Mouse (Mus musculus) hematopoietic multipotent progenitor cell, adult 10-12 weeks (in vitro differentiated cells): ENCODE data around the gene Psmc4. TPM values are rescaled to one million over a fixed set of nuclear protein-coding genes. Genes with fewer than 3 reads are reported as not detected.

Experiments
- polyA plus RNA-seq: library from polyadenylated mRNA; stranded (reverse); fragments of >175 nt; gene quantifications from 2 replicates; pipeline ENCODE4 v1.2.3, GENCODE M21; 2012; ENCODE audit warnings: low replicate concordance

Gene Psmc4
- polyA plus RNA-seq = 25.6 and 53.5 TPM in 2 replicates

GRCm38 (mm10) chr7:28049476-28050409 is at the start of gene Psmc4:
Psmc4 (minus strand) TSS chr7:28050101.

GRCm38 (mm10) chr7:28070531-28071298 is 20.8 kb upstream of the Psmc4 start, which contains the start of gene Fcgbp:
Fcgbp (plus strand) TSS chr7:28071236.

GRCm38 (mm10) chr7:28013549-28014444 is 36.1 kb downstream of the Psmc4 start, which contains the start of gene Zfp850:
Zfp850 (minus strand) TSS chr7:28014115.

Other genes with a start within 250 kb of the Psmc4 start
- gene Zfp626, start 242.9 kb downstream of the Psmc4 start, polyA plus RNA-seq = 0.08 and 0.58 TPM in 2 replicates
- 0.21 and 0.45 TPM in 2 replicates for gene Zfp59, start 211.5 kb downstream of the Psmc4 start, polyA plus RNA-seq
- gene Zfp607a, start 192.6 kb downstream of the Psmc4 start, polyA plus RNA-seq = 0.42 and 0.51 TPM in 2 replicates
- 0.28 and 0.71 TPM in 2 replicates for gene Zfp974, start 120.6 kb downstream of the Psmc4 start, polyA plus RNA-seq
- 0.24 and 1.1 TPM in 2 replicates for gene Zfp780b, start 70.9 kb downstream of the Psmc4 start, polyA plus RNA-seq
- gene Zfp850, start 36.0 kb downstream of the Psmc4 start, polyA plus RNA-seq = 0.05 and 0.19 TPM in 2 replicates
- 0.03 TPM in 1 of 2 replicates, not detected in the other for gene Fcgbp, start 21.1 kb upstream of the Psmc4 start, polyA plus RNA-seq
- not detected in 2 replicates for gene 9530053A07Rik, start 79.4 kb upstream of the Psmc4 start, polyA plus RNA-seq
- 125 and 197 TPM in 2 replicates for gene Fbl, start 119.6 kb upstream of the Psmc4 start, polyA plus RNA-seq
- gene Dyrk1b, start 129.4 kb upstream of the Psmc4 start, polyA plus RNA-seq = 82.1 and 186 TPM in 2 replicates
- gene Eid2, start 217.8 kb upstream of the Psmc4 start, polyA plus RNA-seq = 5.3 and 17.3 TPM in 2 replicates
- 10.5 and 32.4 TPM in 2 replicates for gene Eid2b, start 227.6 kb upstream of the Psmc4 start, polyA plus RNA-seq
- gene Selenov, start 241.1 kb upstream of the Psmc4 start, polyA plus RNA-seq = not detected in 2 replicates